Mouse (Mus musculus) adrenal gland, adult (tissue): ENCODE results near the gene Ofcc1.

Experiments
- DNase-seq, 2 experiments: peaks; one replicate each; pipeline ENCODE4 v3.0.0; 2022 to 2023; ENCODE audit warnings: low spot score in 1 of 2; ENCODE audit not compliant: inconsistent age in 2 of 2

Gene Ofcc1

GRCm38 (mm10) chr13:40022609-40023008, 338.6 kb downstream of the Ofcc1 start:
- DNase-seq: no peak

DNA sequence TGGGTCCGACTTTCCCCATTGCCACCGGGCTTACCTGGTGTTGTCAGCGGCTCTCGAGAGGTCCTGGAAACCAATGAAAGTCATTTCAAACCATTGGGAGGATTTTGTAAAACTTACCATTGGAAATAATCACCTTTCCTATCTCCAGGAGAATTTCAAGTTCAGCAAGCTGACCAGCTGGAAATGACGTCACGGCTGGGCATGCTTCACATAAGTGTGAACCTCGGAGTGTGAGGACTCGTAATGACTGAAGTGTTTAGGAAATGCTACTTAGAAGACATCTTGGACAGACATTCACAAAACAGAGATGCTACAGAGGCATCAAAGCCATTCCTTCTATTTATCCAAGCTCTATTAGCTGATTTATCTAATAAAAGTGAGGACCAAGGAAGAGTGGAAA, 361.0 kb downstream of the Ofcc1 start:
- DNase-seq: no peak

- no peak for DNase-seq
Measured at GRCm38 (mm10) chr13:39997901-39998300, 363.3 kb downstream of the Ofcc1 start.

GRCm38 (mm10) chr13:39979294-39980061, 381.8 kb downstream of the Ofcc1 start:
- no peak for DNase-seq

GRCm38 (mm10) chr13:39968349-39969016, 392.8 kb downstream of the Ofcc1 start:
- no peak for DNase-seq

DNA sequence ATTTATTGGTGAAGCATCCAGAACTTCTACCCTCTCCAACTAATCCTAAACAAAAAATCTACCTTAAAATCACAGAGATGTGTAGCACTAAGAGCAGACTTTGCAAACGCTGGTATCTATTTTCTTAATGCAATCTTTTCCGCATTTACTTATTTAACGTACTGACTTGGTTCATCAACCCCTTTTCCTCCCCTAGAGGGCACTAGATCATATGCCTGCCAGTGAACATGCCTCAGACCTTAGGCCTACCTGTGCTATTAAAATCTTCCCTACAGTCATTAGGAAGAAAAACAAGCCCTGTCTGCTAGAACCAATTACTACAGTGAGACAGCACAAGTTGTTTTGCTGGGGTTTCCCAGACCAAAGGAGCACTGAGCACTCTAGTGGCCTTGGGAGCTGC, 404.0 kb downstream of the Ofcc1 start:
- peak in 1 of 2 experiments; percentile 44 for DNase-seq

DNA sequence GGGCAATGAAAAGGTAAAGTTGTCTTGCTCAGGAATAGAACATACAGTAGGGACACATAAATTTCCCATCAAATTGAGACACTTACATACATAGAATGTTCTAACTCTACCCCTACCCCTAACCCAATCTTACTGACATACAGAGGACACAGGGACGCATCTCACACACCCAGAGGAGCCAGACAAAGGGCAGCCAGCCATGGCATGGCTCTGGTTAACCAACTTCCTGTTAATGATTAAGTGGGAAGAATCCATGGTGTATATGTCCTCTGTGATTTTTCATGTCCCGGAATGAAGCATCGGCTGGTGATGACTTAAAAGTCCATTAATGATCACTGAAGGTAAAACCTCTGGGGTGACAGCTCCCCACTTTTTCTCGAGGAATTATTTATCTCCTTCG, 405.2 kb downstream of the Ofcc1 start:
- DNase-seq: no peak
